Mouse (Mus musculus): ENCODE measurements around the gene Tph1. TPM values are rescaled to one million over a fixed set of nuclear protein-coding genes. Genes with fewer than 3 reads are reported as not detected.
A peak's percentile ranks its signal among the peaks of the same experiment; 100 is the strongest.

The Tph1 gene
- polyA plus RNA-seq, 1 experiment from 2014 or later = 0.54 TPM

DNA sequence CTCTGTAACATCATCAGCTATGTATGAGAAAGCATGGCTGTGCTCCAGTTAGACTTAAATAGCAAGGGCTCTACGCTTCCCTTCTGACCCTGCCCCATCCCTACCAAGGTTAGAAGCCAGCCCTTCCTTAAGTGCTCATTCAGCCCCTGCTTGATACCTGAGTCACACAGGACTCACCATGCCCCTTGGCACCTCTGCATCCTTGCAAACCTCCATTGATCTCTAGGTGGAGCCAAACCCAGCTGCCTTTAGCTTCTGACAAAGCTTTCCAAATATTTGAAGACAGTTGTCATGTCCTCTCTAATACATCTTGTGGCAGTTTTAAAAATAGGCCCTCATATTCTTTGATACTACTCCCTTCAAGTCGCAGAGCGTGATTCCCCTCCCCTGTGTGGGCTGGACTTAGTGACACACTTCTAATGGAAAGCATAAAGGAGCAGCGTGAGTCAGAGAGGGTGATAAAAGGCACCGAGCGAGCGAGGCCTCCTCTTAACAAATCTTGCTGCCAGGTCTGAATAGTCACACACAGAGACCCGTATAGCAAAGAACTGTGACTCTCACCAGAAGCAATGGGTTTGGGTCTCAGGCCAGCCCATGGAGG is 43.9 kb downstream of the Tph1 start:
- 59% methylated on average over 8 of the region's 8 CpGs for WGBS
- no peak overlapping the region for H3K27ac ChIP-seq (ENCODE audit: low read depth)

DNA sequence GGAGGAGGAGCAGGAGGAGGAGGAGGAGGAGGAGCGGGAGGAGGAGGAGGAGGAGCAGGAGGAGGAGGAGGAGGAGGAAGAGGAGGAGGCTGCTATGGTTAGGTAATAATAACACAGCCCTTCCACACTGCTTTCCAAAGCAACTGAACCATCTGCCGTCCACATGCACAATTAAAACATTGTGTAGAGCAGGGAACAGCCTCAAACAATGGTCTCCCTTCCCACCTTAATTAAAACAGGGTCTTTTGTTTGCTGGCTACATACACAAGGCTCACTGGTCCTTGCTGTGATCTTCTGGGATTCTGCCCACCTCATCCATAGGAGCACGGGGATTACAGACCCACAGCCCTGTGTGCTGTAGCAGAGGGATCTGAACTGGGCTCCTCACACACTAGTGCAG is 48.4 kb downstream of the Tph1 start:
- Histone ChIP-seq H3K4me2 (no peak overlapping the region), H3K4me3 (ENCODE audit: low read depth, low read length) (no peak overlapping the region), H3K9ac (no peak overlapping the region), H3K4me1 (ENCODE audit: insufficient read depth) (no peaks in the 10 kb centered on the region), H3K27ac (ENCODE audit: low read depth) (no peak overlapping the region), H3K36me3 (ENCODE audit: insufficient read depth) (no peaks in the 10 kb centered on the region), H3K9me3 (ENCODE audit: low read depth, low read length) (no peaks in the 10 kb centered on the region), H3K27me3 (ENCODE audit: insufficient read depth, low read length) (no peaks in the 10 kb centered on the region)
- no peak for DNase-seq
- TF ChIP-seq CTCF (IDR thresholded peaks at IDR 0.05; ENCODE audit: low read depth) = no peak
- no peak for ATAC-seq (ENCODE audit: insufficient read depth)
- 69% methylated on average over 2 of the region's 3 CpGs for WGBS

More for the DNA sequence above, 43.9 kb downstream of the Tph1 start:
- ATAC-seq (ENCODE audit: insufficient read depth) = no peak
- Histone ChIP-seq H3K4me1 (ENCODE audit: insufficient read depth) (no peaks in the 10 kb centered on the region), H3K4me3 (ENCODE audit: low read depth, low read length) (no peak overlapping the region), H3K9me3 (ENCODE audit: low read depth, low read length) (no peaks in the 10 kb centered on the region), H3K9ac (no peak overlapping the region), H3K36me3 (ENCODE audit: insufficient read depth) (no peaks in the 10 kb centered on the region), H3K4me2 (no peak overlapping the region), H3K27me3 (ENCODE audit: insufficient read depth, low read length) (no peaks in the 10 kb centered on the region)
- DNase-seq = no peak
- peak; percentile 14; the same call in 1 of the 2 replicates for TF ChIP-seq CTCF (IDR thresholded peaks at IDR 0.05; ENCODE audit: low read depth)

DNA sequence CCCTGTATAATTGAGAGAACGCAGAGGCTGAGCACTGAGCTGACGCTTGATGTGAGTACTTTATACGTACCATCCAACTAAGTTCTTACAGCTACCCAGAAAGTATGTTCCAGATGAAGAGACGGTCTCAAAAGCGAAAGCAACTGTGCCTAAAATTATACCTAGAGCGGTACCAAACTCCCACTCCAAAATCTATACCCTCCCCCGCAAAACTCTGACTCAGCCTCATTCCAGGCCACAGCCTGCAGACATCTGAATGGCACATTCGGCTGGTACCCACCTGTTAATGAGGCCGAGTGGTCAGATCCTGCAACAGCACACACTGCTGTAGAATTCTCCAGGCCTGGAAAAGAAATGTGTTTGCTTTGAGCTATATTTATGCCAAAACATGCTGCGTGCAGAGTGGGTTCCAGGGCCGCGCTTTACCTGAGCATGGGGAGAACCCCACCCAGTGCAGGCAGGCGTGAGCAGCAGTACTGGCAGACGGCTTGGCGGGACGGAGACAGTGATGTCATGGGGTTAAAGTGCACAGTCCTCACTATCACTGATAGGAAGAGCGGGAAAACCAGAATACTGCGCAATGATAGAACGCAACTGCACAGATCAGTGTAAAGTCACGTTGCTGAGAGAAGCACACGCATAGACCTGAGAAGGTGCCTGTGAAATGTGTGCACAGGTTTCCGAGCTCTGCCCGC is 53.8 kb downstream of the Tph1 start:
- H3K36me3 ChIP-seq (ENCODE audit: insufficient read depth) = no peaks in the 10 kb centered on the region
- H3K27ac ChIP-seq (ENCODE audit: low read depth) = no peak overlapping the region
- WGBS = 90% methylated on average over 23 of the region's 23 CpGs
- DNase-seq (no peak), ATAC-seq (ENCODE audit: insufficient read depth) (no peak)
- H3K4me3 ChIP-seq (ENCODE audit: low read depth, low read length) = no peak overlapping the region
- TF ChIP-seq CTCF (IDR thresholded peaks at IDR 0.05; ENCODE audit: low read depth) = no peak
- no peaks in the 10 kb centered on the region for H3K27me3 ChIP-seq (ENCODE audit: insufficient read depth, low read length)
- peaks cover 4% of the 10 kb centered on the region; the same call in 1 of the 2 replicates for H3K4me1 ChIP-seq (ENCODE audit: insufficient read depth)
- H3K9ac ChIP-seq = no peak overlapping the region
- H3K9me3 ChIP-seq (ENCODE audit: low read depth, low read length) = no peaks in the 10 kb centered on the region
- no peak overlapping the region for H3K4me2 ChIP-seq

DNA sequence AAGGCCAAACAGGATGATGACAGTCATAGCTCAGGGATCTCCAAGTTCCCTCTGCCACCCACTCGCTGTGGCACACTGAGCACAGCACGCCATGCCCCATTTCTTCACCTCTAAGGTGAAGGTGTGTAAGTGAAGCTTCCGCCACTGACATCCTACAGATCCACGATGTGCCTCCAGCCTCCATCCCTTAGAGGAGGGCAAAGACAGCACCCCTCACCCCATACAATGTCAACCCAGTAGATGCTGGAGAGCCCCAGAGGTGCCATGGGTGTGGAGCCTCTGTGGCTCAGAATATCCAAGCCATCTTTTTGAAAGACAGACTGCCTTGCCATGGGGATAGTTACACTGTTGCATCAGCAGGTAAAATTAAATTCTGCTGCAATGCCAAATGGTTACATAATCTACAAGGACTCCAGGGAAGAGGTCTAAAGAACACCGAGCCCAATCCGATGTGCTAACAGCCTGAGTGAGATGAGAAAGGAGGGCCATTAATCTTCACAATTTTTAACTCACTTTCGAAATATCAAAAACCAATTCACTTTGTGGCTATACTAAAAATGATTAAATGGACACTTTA is 55.8 kb downstream of the Tph1 start:
- Histone ChIP-seq H3K36me3 (ENCODE audit: insufficient read depth) (no peaks in the 10 kb centered on the region), H3K27ac (ENCODE audit: low read depth) (no peak overlapping the region), H3K4me1 (ENCODE audit: insufficient read depth) (peaks cover 8% of the 10 kb centered on the region; the same call in 1 of the 2 replicates), H3K4me2 (no peak overlapping the region), H3K27me3 (ENCODE audit: insufficient read depth, low read length) (no peaks in the 10 kb centered on the region), H3K4me3 (ENCODE audit: low read depth, low read length) (no peak overlapping the region), H3K9me3 (ENCODE audit: low read depth, low read length) (no peaks in the 10 kb centered on the region), H3K9ac (no peak overlapping the region)
- DNase-seq (no peak), ATAC-seq (ENCODE audit: insufficient read depth) (no peak)
- 81% methylated on average over 7 of the region's 7 CpGs for WGBS
- no peak for TF ChIP-seq CTCF (IDR thresholded peaks at IDR 0.05; ENCODE audit: low read depth)

DNA sequence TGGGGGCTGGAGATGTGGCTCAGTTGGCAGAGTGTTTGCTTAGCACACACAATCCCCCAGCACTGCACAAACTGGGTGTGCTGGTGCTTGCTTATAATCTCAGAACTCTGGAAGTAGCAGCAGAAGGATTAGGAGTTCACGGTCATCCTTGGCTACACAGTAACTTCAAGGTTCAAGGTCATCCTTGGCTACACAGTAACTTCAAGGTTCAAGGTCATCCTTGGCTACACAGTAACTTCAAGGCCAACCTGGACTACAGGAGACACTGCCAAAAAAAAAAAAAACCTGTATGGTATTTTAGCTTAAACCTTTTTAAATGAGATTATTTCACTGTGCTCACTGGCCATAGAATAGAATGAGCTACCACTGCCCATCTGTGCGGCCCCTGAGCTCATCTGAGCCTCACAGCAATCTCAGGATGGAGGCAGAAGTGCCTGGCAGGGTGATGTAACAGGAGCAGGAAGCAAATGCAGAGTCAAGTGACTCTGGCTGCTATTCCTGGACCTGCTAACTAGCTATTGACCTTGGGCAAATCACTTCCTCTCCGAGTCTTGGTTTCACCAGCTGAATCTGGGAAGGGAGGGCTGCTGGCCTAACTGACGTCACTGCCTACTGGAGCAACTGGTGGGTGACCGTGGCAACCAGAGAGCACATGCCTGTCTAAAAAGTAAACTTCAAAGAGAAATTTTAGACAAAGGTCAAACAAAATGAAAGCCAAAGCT is 56.9 kb downstream of the Tph1 start:
- H3K9me3 ChIP-seq (ENCODE audit: low read depth, low read length) = no peaks in the 10 kb centered on the region
- peak overlapping the region; percentile 12; the same call in 1 of the 2 replicates for H3K27ac ChIP-seq (ENCODE audit: low read depth)
- WGBS = 42% methylated on average over 5 of the region's 5 CpGs
- H3K4me3 ChIP-seq (ENCODE audit: low read depth, low read length) = no peak overlapping the region
- no peaks in the 10 kb centered on the region for H3K27me3 ChIP-seq (ENCODE audit: insufficient read depth, low read length)
- H3K9ac ChIP-seq = no peak overlapping the region
- H3K4me2 ChIP-seq = no peak overlapping the region
- no peak for TF ChIP-seq CTCF (IDR thresholded peaks at IDR 0.05; ENCODE audit: low read depth)
- no peaks in the 10 kb centered on the region for H3K36me3 ChIP-seq (ENCODE audit: insufficient read depth)
- peak; percentile 55 for DNase-seq
- peak; percentile 35; the same call in 1 of the 2 replicates for ATAC-seq (ENCODE audit: insufficient read depth)
- peaks cover 8% of the 10 kb centered on the region; the same call in 1 of the 2 replicates for H3K4me1 ChIP-seq (ENCODE audit: insufficient read depth)

DNA sequence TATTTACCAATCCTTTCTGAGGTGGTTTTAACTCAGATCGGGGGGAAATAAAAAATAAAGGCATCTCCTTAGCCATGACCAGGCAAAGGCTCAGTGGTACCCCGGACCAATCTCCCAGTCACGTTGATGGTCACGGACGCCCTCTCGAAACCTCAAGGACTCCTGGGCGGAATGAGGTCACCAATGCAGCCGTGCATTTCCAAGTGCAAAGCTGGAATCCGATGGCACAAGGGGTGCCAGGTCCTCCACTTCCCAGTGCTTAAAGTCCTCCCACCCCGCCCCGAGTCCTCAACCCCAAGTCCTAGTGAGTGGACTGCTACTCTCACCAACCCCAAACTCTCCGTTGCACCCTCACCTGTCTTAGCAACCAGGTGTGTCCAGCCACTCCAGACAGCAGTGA is 58.1 kb downstream of the Tph1 start:
- H3K4me1 ChIP-seq (ENCODE audit: insufficient read depth) = peaks cover 8% of the 10 kb centered on the region; the same call in 1 of the 2 replicates
- ATAC-seq (ENCODE audit: insufficient read depth) (no peak), DNase-seq (no peak)
- no peak overlapping the region; the same call in 1 of the 2 replicates for H3K27ac ChIP-seq (ENCODE audit: low read depth)
- H3K36me3 ChIP-seq (ENCODE audit: insufficient read depth) = no peaks in the 10 kb centered on the region
- no peak overlapping the region for H3K4me3 ChIP-seq (ENCODE audit: low read depth, low read length)
- no peaks in the 10 kb centered on the region for H3K27me3 ChIP-seq (ENCODE audit: insufficient read depth, low read length)
- no peak for TF ChIP-seq CTCF (IDR thresholded peaks at IDR 0.05; ENCODE audit: low read depth)
- H3K9ac ChIP-seq = no peak overlapping the region
- 74% methylated on average over 12 of the region's 12 CpGs for WGBS
- no peaks in the 10 kb centered on the region for H3K9me3 ChIP-seq (ENCODE audit: low read depth, low read length)
- H3K4me2 ChIP-seq = no peak overlapping the region

Data from lung, embryonic 14.5 days (tissue).